9 mouse cellular contexts compared by ENCODE assay signal in genomic region chr3:95988969-95989368, GRCm38 (mm10). TPM values are rescaled to one million over a fixed set of nuclear protein-coding genes. Genes with fewer than 3 reads are reported as not detected.
DNase-seq lines count a peak whose midpoint lies in the region; TF ChIP-seq lines count a peak whose summit lies in the region.
"Had no signal": no experiment of that assay in that cellular context is flagged by ENCODE, and none has a peak within 500 bp of the region (broad histone marks: within the 10 kb centered on the region; RNA-seq: fewer than 3 reads in every experiment).

No protein-coding gene starts in this region.

- DNase-seq in heart, adult 11 months, result peak; percentile 95
- no peak for DNase-seq in heart, adult 9 months (ENCODE audit: low spot score in 2 of 2)
- peak; percentile 31 for DNase-seq in R1 (ENCODE audit: low read depth, low spot score)
- DNase-seq in gastrocnemius, adult 2 months, result peak; percentile 85
- peak; percentile 89 for DNase-seq in kidney, postnatal 10 days
- DNase-seq in testis, postnatal 10 days (ENCODE audit: low spot score), result peak; percentile 83
- no peak for DNase-seq in adipocyte (ENCODE audit: low spot score)
- no peak for DNase-seq in left cerebral cortex, postnatal 25 days (ENCODE audit: low spot score in 2 of 2)

- intact Hi-C loops in gastrocnemius, adult 2 months (cut with DNase I), result no loop called here
- intact Hi-C loops in left cerebral cortex, postnatal 25 days (cut with DNase I), result no loop called here

- H3K27ac ChIP-seq in gastrocnemius, adult 2 months, result peak overlapping the region; percentile 83
- H3K27ac ChIP-seq: liver, embryonic 14.5 days had no signal

- H3K4me3 ChIP-seq in gastrocnemius, adult 2 months, result peak overlapping the region; percentile 64

- no peak for TF ChIP-seq CTCF in gastrocnemius, adult 2 months (IDR thresholded peaks at IDR 0.05)

RNA-seq across cellular contexts. Expression of gene Plekho1, which starts 6.8 kb away (rescaled TPM):
- 10 to 100 TPM; 14.2 to 19.3 TPM for total RNA-seq in gastrocnemius, adult 2 months (2021)
- 10 to 100 TPM; 71.6 to 84.8 TPM for total RNA-seq in left cerebral cortex, postnatal 25 days (2021)

RNA-seq across cellular contexts. Expression of gene Anp32e, which starts 59.9 kb away (rescaled TPM):
- total RNA-seq in gastrocnemius, adult 2 months (2021), result 10 to 100 TPM; 76.4 to 89.9 TPM
- 100 to 1,000 TPM in 1 of 2 experiments, 10 to 100 TPM in 1; 95.1 to 109 TPM for total RNA-seq in left cerebral cortex, postnatal 25 days (2021)

Comparison
In these comparisons a context has a peak if more than half of its experiments do, and no peak if none do; other contexts are left out.
1. DNase-seq: peak in heart, adult 11 months (single experiment), R1 (single experiment), gastrocnemius, adult 2 months (single experiment), kidney, postnatal 10 days (single experiment) and testis, postnatal 10 days (single experiment); none in heart, adult 9 months (0 of 2), adipocyte (single experiment) and left cerebral cortex, postnatal 25 days (0 of 2).